Mouse (Mus musculus) forebrain, embryonic 11.5 days (tissue): ENCODE measurements around the gene Slc16a7. TPM values are rescaled to one million over a fixed set of nuclear protein-coding genes. Genes with fewer than 3 reads are reported as not detected.

Experiments
- ATAC-seq: fragments of 200-750 bp; cut with Nextera tagmentation; replicated peaks from 2 replicates; pipeline ENCODE4 v1.8.0; 2017; ENCODE audit warnings: moderate TSS enrichment; ENCODE audit not compliant: low FRiP score
- DNase-seq: peaks from one replicate; pipeline ENCODE4 v3.0.0-alpha.2; 2017; ENCODE audit warnings: low spot score
- H3K27ac ChIP-seq: fragments of 300-500 bp; sonication (generic); 2 replicates; pipeline ENCODE4 v1.5.1; 2014; ENCODE audit warnings: low read depth, low read length
- H3K27me3 ChIP-seq: fragments of 300-500 bp; sonication (generic); 2 replicates; pipeline ENCODE4 v1.6.1; 2014; ENCODE audit warnings: mild to moderate bottlenecking, low read length, mixed read lengths; ENCODE audit not compliant: control insufficient read depth, insufficient read depth
- H3K36me3 ChIP-seq: fragments of 300-500 bp; sonication (generic); 2 replicates; pipeline ENCODE4 v1.6.1; 2014; ENCODE audit warnings: mild to moderate bottlenecking, low read length, moderate library complexity, mixed read lengths; ENCODE audit not compliant: control insufficient read depth, insufficient read depth
- H3K4me1 ChIP-seq: fragments of 300-500 bp; sonication (generic); replicated peaks from 2 replicates; pipeline ENCODE4 v1.6.1; 2014; ENCODE audit warnings: low read length, mixed read lengths; ENCODE audit not compliant: control insufficient read depth, insufficient read depth
- H3K4me2 ChIP-seq: fragments of 300-500 bp; sonication (generic); 2 replicates; pipeline ENCODE4 v1.6.1; 2014; ENCODE audit warnings: low read depth, mild to moderate bottlenecking, low read length, moderate library complexity, mixed read lengths; ENCODE audit not compliant: severe bottlenecking
- H3K4me3 ChIP-seq: fragments of 300-500 bp; sonication (generic); 2 replicates; pipeline ENCODE4 v1.5.1; 2014; ENCODE audit warnings: low read depth, low read length
- H3K9ac ChIP-seq: fragments of 300-500 bp; sonication (generic); 2 replicates; pipeline ENCODE4 v1.6.1; 2014; ENCODE audit warnings: low read length
- H3K9me3 ChIP-seq: fragments of 300-500 bp; sonication (generic); 2 replicates; pipeline ENCODE4 v1.6.1; 2016; ENCODE audit warnings: low read length, mixed read lengths; ENCODE audit not compliant: control insufficient read depth
- WGBS: fragments of 180-500 bp; shearing (Covaris S2); extraction: QIAGEN DNeasy Blood & Tissue Kit; methylation state at CpG from one replicate; pipeline ENCODE4 v1.1.7; 2014; 5-methylcytosine and 5-hydroxymethylcytosine counted together
- polyA plus RNA-seq: library from polyadenylated mRNA; unstranded; fragments of >200 nt; fragmentation: Nextera tagmentation; extraction: Ambion mirVana; gene quantifications from 2 replicates; pipeline ENCODE4 v1.2.1, GENCODE M21; 2014

Slc16a7 gene
- polyA plus RNA-seq, 1 experiment from 2014 or later = 3.5 TPM

DNA sequence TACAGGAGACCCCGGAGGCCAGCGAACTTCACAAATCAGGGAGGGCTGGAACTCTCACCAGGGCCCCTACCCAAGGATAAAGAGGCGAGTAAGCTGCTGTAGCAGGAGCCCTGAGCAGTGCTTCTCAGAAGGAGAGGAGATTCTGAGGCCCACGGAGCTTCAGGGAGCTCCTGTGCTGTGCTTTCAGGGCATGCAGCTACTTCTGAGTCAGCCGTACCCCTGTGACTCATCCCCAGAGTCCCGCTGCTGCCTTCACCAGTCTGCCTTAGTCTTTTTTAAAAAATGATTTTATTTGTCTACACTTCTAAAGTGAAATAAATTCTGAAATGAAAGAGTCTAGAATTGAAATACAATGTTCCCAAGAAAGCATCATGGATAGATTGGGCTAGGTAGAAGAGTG lies 91.2 kb downstream of the Slc16a7 start:
- H3K4me1 ChIP-seq = no peaks in the 10 kb centered on the region
- DNase-seq = no peak
- 76% methylated on average over 6 of the region's 6 CpGs for WGBS
- H3K27me3 ChIP-seq = no peaks in the 10 kb centered on the region
- no peak overlapping the region for H3K27ac ChIP-seq
- H3K4me2 ChIP-seq = no peak overlapping the region
- no peaks in the 10 kb centered on the region for H3K36me3 ChIP-seq
- H3K4me3 ChIP-seq = no peak overlapping the region
- no peak for ATAC-seq
- H3K9me3 ChIP-seq = no peaks in the 10 kb centered on the region
- no peak overlapping the region for H3K9ac ChIP-seq

DNA sequence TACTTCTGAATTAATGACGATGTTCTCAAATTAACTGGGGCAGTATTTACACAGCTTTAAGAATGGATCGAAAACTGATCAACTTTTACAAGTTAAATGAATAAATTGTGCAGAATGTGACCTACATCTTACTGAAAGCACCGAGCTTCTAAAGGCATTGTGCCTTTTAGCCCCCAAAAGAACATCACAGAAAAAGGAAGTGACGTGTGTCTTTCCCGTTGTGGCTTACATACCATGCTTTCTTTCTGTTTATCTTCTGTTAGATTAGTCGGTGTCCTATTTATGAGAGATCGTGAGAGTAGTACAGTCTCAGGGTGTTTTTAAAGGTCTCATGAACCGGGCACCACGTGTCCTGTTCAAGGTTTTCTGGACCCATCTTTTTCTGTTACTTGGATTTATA lies 98.9 kb downstream of the Slc16a7 start:
- ATAC-seq = no peak
- Histone ChIP-seq H3K9me3 (no peaks in the 10 kb centered on the region), H3K9ac (no peak overlapping the region), H3K4me2 (no peak overlapping the region), H3K4me3 (no peak overlapping the region), H3K27ac (no peak overlapping the region), H3K36me3 (no peaks in the 10 kb centered on the region), H3K27me3 (no peaks in the 10 kb centered on the region), H3K4me1 (no peaks in the 10 kb centered on the region)
- no peak for DNase-seq
- 90% methylated on average over 9 of the region's 9 CpGs for WGBS

DNA sequence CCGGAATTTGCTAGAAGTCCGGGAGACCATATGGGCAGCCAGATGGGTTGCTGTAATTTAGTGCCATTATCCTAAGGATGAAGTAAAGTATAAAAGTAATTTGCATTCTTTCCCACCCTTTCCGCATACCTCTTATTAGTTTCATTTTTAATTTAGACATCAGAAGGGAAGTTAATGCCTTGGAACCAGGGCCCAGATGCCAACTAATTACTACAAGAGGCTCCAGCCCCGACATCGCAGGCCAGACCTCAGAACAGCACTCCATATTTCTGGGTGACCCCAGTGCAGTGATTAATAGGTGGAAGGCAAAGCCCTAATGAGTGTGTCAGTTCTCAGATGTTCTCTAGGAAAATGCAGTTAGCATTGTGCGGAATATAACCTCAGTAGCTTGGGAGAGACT lies 100.7 kb downstream of the Slc16a7 start:
- H3K4me3 ChIP-seq = no peak overlapping the region
- WGBS = 82% methylated on average over 6 of the region's 6 CpGs
- DNase-seq = no peak
- H3K9me3 ChIP-seq = no peaks in the 10 kb centered on the region
- ATAC-seq = peak; percentile 68
- no peaks in the 10 kb centered on the region for H3K4me1 ChIP-seq
- no peak overlapping the region for H3K9ac ChIP-seq
- no peaks in the 10 kb centered on the region for H3K36me3 ChIP-seq
- no peaks in the 10 kb centered on the region for H3K27me3 ChIP-seq
- no peak overlapping the region for H3K4me2 ChIP-seq
- no peak overlapping the region for H3K27ac ChIP-seq

DNA sequence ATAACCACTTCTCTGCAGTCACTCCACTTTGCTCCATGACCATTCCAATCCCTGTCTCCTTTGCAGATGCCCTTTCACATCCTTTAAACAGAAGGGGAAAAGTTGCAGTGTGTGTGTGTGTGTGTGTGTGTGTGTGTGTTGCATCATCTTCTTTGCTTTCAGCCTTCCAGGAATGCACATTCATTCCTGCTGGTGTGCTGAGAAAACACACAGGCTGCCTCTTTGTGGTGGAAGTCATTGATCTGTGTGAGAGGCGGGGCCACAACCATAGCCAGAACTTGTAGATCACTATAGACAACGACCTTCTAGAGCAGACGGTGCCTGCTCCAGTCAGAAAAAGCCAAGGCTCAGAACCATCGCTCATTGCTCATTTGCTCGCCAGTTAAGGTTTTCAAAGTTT lies 103.9 kb downstream of the Slc16a7 start:
- H3K9ac ChIP-seq = no peak overlapping the region
- no peak overlapping the region for H3K4me2 ChIP-seq
- H3K9me3 ChIP-seq = no peaks in the 10 kb centered on the region
- DNase-seq (no peak), ATAC-seq (no peak)
- H3K27me3 ChIP-seq = no peaks in the 10 kb centered on the region
- no peak overlapping the region for H3K27ac ChIP-seq
- no peaks in the 10 kb centered on the region for H3K36me3 ChIP-seq
- no peak overlapping the region for H3K4me3 ChIP-seq
- H3K4me1 ChIP-seq = no peaks in the 10 kb centered on the region
- 70% methylated on average over 5 of the region's 5 CpGs for WGBS

DNA sequence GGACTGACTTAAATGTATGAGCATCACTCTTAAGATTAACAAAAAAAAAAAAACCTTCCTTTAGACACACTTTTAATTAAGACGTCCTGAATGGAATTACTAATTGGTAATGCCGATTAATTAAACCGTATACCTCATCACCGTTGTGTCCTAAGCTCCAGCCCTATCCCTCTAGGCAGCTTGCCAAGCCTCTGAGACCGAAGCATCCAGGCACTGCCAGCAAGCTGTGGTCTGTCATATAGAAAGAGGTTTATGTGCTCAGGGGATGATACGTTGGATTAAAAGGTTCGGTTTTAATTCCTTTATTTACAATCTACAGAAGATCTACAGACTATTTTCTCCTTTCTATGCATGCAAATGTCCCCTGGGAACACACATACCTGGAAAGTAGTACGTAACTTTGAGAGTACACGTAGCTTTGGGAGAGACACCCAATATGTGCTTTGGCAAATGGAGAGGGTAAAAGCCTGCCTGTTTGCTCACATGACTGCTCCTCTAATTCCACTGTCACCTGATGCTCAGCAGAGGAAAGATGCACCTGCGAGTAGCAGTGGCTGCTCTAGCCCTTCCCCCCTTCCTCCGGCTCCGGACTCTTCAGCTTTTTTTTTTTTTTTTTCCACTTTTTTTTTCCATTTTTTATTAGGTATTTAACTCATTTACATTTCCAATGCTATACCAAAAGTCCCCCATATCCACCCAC lies 114.0 kb downstream of the Slc16a7 start:
- Histone ChIP-seq H3K9me3 (no peaks in the 10 kb centered on the region), H3K4me2 (no peak overlapping the region), H3K9ac (no peak overlapping the region), H3K4me3 (no peak overlapping the region), H3K27me3 (no peaks in the 10 kb centered on the region), H3K27ac (peak overlapping the region; percentile 41; the same call in 1 of the 2 replicates), H3K36me3 (no peaks in the 10 kb centered on the region), H3K4me1 (no peaks in the 10 kb centered on the region)
- ATAC-seq (peak; percentile 92), DNase-seq (peak; percentile 56)
- WGBS = 64% methylated on average over 12 of the region's 12 CpGs

DNA sequence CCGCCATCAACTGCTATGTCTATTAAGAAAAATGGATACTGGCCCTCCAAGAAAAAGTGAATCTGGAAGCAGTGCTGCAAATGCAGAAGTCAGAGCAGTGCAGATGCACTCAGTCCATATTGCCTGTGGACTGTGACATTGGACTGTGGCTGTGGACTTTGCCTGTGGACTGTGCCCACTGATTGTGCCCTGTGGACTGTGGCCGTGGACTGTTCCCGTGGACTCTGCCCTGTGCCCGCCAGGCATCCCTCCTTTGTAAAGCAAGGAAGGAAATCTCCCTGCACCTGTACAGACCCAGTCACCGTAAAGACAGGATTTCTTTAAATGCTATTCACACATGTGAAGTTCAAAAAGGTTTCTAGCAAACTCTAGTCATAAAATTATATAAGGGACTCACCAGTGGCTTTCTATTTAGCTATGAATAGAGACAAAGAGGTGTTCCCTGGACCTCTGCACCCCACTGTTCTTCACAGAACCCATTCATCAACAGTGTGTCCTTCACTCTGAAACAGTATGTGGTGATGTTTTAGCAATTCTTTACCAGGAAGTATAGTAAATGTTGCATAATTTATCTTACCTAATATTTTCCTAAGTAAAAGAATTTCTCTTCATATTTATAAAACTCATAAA lies 114.6 kb downstream of the Slc16a7 start:
- H3K9ac ChIP-seq = no peak overlapping the region
- peak; percentile 80 for ATAC-seq
- H3K4me1 ChIP-seq = no peaks in the 10 kb centered on the region
- H3K27ac ChIP-seq = no peak overlapping the region
- WGBS = 60% methylated on average over 5 of the region's 5 CpGs
- H3K4me3 ChIP-seq = no peak overlapping the region
- no peak overlapping the region for H3K4me2 ChIP-seq
- H3K36me3 ChIP-seq = no peaks in the 10 kb centered on the region
- H3K27me3 ChIP-seq = no peaks in the 10 kb centered on the region
- DNase-seq = peak; percentile 54
- H3K9me3 ChIP-seq = no peaks in the 10 kb centered on the region

DNA sequence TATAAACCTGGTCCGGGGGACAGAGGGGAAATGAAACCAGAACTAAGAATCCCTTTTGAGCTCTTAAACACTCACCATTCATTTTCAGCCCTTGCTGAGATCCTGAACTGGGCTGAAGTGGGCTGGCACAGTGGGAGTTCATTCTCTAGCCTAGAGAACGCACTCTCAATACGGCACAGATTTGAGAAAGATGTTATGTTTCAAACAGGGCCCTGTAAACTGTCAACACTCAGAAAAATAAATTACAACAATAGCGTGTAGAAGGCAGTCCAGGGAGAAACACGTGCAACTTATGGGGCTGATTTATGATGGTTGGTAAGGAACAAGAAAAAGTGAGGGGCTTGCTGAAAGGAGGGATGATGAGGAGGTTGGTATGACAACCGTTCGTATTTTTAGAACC lies 115.5 kb downstream of the Slc16a7 start:
- no peaks in the 10 kb centered on the region for H3K36me3 ChIP-seq
- H3K9me3 ChIP-seq = no peaks in the 10 kb centered on the region
- 59% methylated on average over 7 of the region's 7 CpGs for WGBS
- H3K27me3 ChIP-seq = no peaks in the 10 kb centered on the region
- H3K4me3 ChIP-seq = no peak overlapping the region
- no peaks in the 10 kb centered on the region for H3K4me1 ChIP-seq
- DNase-seq (no peak), ATAC-seq (no peak)
- no peak overlapping the region for H3K4me2 ChIP-seq
- no peak overlapping the region for H3K27ac ChIP-seq
- no peak overlapping the region for H3K9ac ChIP-seq

DNA sequence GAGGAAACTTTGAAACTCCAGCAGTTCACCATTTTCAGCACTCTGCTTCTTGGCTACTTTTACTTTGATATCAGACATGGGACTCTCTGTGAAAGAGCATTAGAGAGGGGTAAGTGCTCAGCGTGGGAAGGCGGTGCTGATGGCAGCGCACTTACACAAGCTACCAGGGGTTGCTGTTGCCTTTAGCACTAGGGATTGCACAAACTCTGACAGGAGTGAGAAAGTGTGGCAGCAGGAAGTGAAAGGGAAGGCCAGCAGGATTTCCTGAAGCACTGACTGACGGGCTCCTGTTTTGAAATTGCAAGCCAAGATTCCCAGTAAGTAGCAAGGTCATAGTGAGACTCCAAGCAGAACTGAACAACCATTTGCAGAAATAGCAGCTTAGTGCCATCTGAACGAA lies 117.8 kb downstream of the Slc16a7 start:
- WGBS = 87% methylated on average over 5 of the region's 5 CpGs
- H3K27me3 ChIP-seq = no peaks in the 10 kb centered on the region

DNA sequence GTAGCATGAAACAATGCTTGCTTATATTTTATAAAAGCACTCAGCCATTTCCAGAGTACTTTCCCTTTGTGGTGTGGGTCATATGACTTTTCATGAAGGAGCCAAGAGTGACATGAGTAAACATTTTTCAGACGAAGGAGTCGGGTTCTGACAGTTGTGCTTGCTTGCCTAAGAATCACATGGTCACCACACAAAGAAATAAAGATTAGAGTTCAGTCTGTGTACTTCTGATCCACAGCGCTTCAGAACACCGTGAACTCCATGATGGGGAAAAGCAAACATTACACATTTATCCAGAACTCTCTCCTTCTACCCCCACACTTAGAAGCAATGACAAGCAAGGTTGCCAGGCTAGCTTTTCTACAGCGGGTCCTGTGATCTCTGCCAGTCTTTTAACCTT lies 119.0 kb downstream of the Slc16a7 start:
- no peaks in the 10 kb centered on the region for H3K4me1 ChIP-seq
- 86% methylated on average over 5 of the region's 5 CpGs for WGBS
- no peak overlapping the region for H3K4me2 ChIP-seq
- DNase-seq (no peak), ATAC-seq (no peak)
- H3K36me3 ChIP-seq = no peaks in the 10 kb centered on the region
- H3K9ac ChIP-seq = no peak overlapping the region
- H3K4me3 ChIP-seq = no peak overlapping the region
- H3K9me3 ChIP-seq = no peaks in the 10 kb centered on the region
- H3K27me3 ChIP-seq = no peaks in the 10 kb centered on the region
- H3K27ac ChIP-seq = no peak overlapping the region

More for the DNA sequence above, 117.8 kb downstream of the Slc16a7 start:
- Histone ChIP-seq H3K4me1 (no peaks in the 10 kb centered on the region), H3K9ac (no peak overlapping the region), H3K27ac (no peak overlapping the region), H3K36me3 (no peaks in the 10 kb centered on the region), H3K4me2 (no peak overlapping the region), H3K9me3 (no peaks in the 10 kb centered on the region), H3K4me3 (no peak overlapping the region)
- ATAC-seq (no peak), DNase-seq (no peak)
